Mouse (Mus musculus): ENCODE measurements around the gene Col6a4. TPM values are rescaled to one million over a fixed set of nuclear protein-coding genes. Genes with fewer than 3 reads are reported as not detected.

The Col6a4 gene
- polyA plus RNA-seq, 1 experiment from 2014 or later, result not detected

- ATAC-seq (replicated peaks; ENCODE audit: low FRiP score), result no peak
- Histone ChIP-seq H3K27ac (ENCODE audit: low read depth, low read length) (no peak overlapping the region), H3K4me2 (no peak overlapping the region), H3K27me3 (replicated peaks; ENCODE audit: control insufficient read depth, insufficient read depth, low read length) (no peaks in the 10 kb centered on the region), H3K9me3 (ENCODE audit: control insufficient read depth, low read length) (no peaks in the 10 kb centered on the region), H3K4me3 (ENCODE audit: low read depth, low read length) (no peak overlapping the region), H3K4me1 (replicated peaks; ENCODE audit: control insufficient read depth, insufficient read depth, low read length) (no peaks in the 10 kb centered on the region), H3K36me3 (ENCODE audit: control insufficient read depth, insufficient read depth, low read length) (no peaks in the 10 kb centered on the region), H3K9ac (ENCODE audit: low read depth, low read length) (no peak overlapping the region)
- no peak for DNase-seq (ENCODE audit: low spot score)
- 87% methylated on average over 5 of the region's 5 CpGs for WGBS
Measured at GRCm38 (mm10) chr9:106081528-106081927, 15.1 kb downstream of the Col6a4 start.

- no peaks in the 10 kb centered on the region for H3K4me1 ChIP-seq (replicated peaks; ENCODE audit: control insufficient read depth, insufficient read depth, low read length)
- no peaks in the 10 kb centered on the region for H3K9me3 ChIP-seq (ENCODE audit: control insufficient read depth, low read length)
- no peak overlapping the region for H3K4me3 ChIP-seq (ENCODE audit: low read depth, low read length)
- H3K4me2 ChIP-seq, result no peak overlapping the region
- no peaks in the 10 kb centered on the region for H3K27me3 ChIP-seq (replicated peaks; ENCODE audit: control insufficient read depth, insufficient read depth, low read length)
- H3K9ac ChIP-seq (ENCODE audit: low read depth, low read length), result no peak overlapping the region
- no peak for DNase-seq (ENCODE audit: low spot score)
- WGBS, result 56% methylated on average over 12 of the region's 12 CpGs
- no peaks in the 10 kb centered on the region for H3K36me3 ChIP-seq (ENCODE audit: control insufficient read depth, insufficient read depth, low read length)
- ATAC-seq (replicated peaks; ENCODE audit: low FRiP score), result no peak
- no peak overlapping the region for H3K27ac ChIP-seq (ENCODE audit: low read depth, low read length)
Measured at GRCm38 (mm10) chr9:106080261-106081033, 16.1 kb downstream of the Col6a4 start.

GRCm38 (mm10) chr9:106077953-106078352, 18.6 kb downstream of the Col6a4 start:
- Histone ChIP-seq H3K9ac (ENCODE audit: low read depth, low read length) (no peak overlapping the region), H3K4me2 (no peak overlapping the region), H3K9me3 (ENCODE audit: control insufficient read depth, low read length) (no peaks in the 10 kb centered on the region), H3K27me3 (replicated peaks; ENCODE audit: control insufficient read depth, insufficient read depth, low read length) (no peaks in the 10 kb centered on the region), H3K4me1 (replicated peaks; ENCODE audit: control insufficient read depth, insufficient read depth, low read length) (no peaks in the 10 kb centered on the region), H3K27ac (ENCODE audit: low read depth, low read length) (no peak overlapping the region), H3K36me3 (ENCODE audit: control insufficient read depth, insufficient read depth, low read length) (no peaks in the 10 kb centered on the region), H3K4me3 (ENCODE audit: low read depth, low read length) (no peak overlapping the region)
- 73% methylated on average over 3 of the region's 3 CpGs for WGBS
- ATAC-seq (replicated peaks; ENCODE audit: low FRiP score), result no peak
- DNase-seq (ENCODE audit: low spot score), result no peak

GRCm38 (mm10) chr9:106076234-106076633, 20.3 kb downstream of the Col6a4 start:
- no peak overlapping the region for H3K27ac ChIP-seq (ENCODE audit: low read depth, low read length)
- H3K4me3 ChIP-seq (ENCODE audit: low read depth, low read length), result no peak overlapping the region
- DNase-seq (ENCODE audit: low spot score) (no peak), ATAC-seq (replicated peaks; ENCODE audit: low FRiP score) (no peak)
- no peaks in the 10 kb centered on the region for H3K36me3 ChIP-seq (ENCODE audit: control insufficient read depth, insufficient read depth, low read length)
- no peaks in the 10 kb centered on the region for H3K9me3 ChIP-seq (ENCODE audit: control insufficient read depth, low read length)
- no peaks in the 10 kb centered on the region for H3K4me1 ChIP-seq (replicated peaks; ENCODE audit: control insufficient read depth, insufficient read depth, low read length)
- no peaks in the 10 kb centered on the region for H3K27me3 ChIP-seq (replicated peaks; ENCODE audit: control insufficient read depth, insufficient read depth, low read length)
- no peak overlapping the region for H3K9ac ChIP-seq (ENCODE audit: low read depth, low read length)
- no peak overlapping the region for H3K4me2 ChIP-seq
- WGBS, result 69% methylated on average over 5 of the region's 5 CpGs

GRCm38 (mm10) chr9:106073956-106074355, 22.6 kb downstream of the Col6a4 start:
- no peaks in the 10 kb centered on the region for H3K4me1 ChIP-seq (replicated peaks; ENCODE audit: control insufficient read depth, insufficient read depth, low read length)
- no peaks in the 10 kb centered on the region for H3K36me3 ChIP-seq (ENCODE audit: control insufficient read depth, insufficient read depth, low read length)
- WGBS, result 68% methylated on average over 4 of the region's 4 CpGs
- DNase-seq (ENCODE audit: low spot score) (no peak), ATAC-seq (replicated peaks; ENCODE audit: low FRiP score) (no peak)
- no peak overlapping the region for H3K4me2 ChIP-seq
- no peak overlapping the region for H3K4me3 ChIP-seq (ENCODE audit: low read depth, low read length)
- H3K27me3 ChIP-seq (replicated peaks; ENCODE audit: control insufficient read depth, insufficient read depth, low read length), result no peaks in the 10 kb centered on the region
- H3K27ac ChIP-seq (ENCODE audit: low read depth, low read length), result no peak overlapping the region
- H3K9me3 ChIP-seq (ENCODE audit: control insufficient read depth, low read length), result no peaks in the 10 kb centered on the region; the same call in 1 of the 2 replicates
- H3K9ac ChIP-seq (ENCODE audit: low read depth, low read length), result no peak overlapping the region

GRCm38 (mm10) chr9:106071651-106072050, 24.9 kb downstream of the Col6a4 start:
- Histone ChIP-seq H3K4me2 (no peak overlapping the region), H3K36me3 (ENCODE audit: control insufficient read depth, insufficient read depth, low read length) (no peaks in the 10 kb centered on the region), H3K4me3 (ENCODE audit: low read depth, low read length) (no peak overlapping the region), H3K27ac (ENCODE audit: low read depth, low read length) (no peak overlapping the region), H3K27me3 (replicated peaks; ENCODE audit: control insufficient read depth, insufficient read depth, low read length) (no peaks in the 10 kb centered on the region), H3K4me1 (replicated peaks; ENCODE audit: control insufficient read depth, insufficient read depth, low read length) (no peaks in the 10 kb centered on the region), H3K9ac (ENCODE audit: low read depth, low read length) (no peak overlapping the region), H3K9me3 (ENCODE audit: control insufficient read depth, low read length) (no peaks in the 10 kb centered on the region; the same call in 1 of the 2 replicates)
- WGBS, result 64% methylated on average over 6 of the region's 6 CpGs
- no peak for DNase-seq (ENCODE audit: low spot score)
- ATAC-seq (replicated peaks; ENCODE audit: low FRiP score), result no peak

GRCm38 (mm10) chr9:106053446-106053845, 43.1 kb downstream of the Col6a4 start:
- H3K27me3 ChIP-seq (replicated peaks; ENCODE audit: control insufficient read depth, insufficient read depth, low read length), result no peaks in the 10 kb centered on the region
- no peaks in the 10 kb centered on the region for H3K9me3 ChIP-seq (ENCODE audit: control insufficient read depth, low read length)
- ATAC-seq (replicated peaks; ENCODE audit: low FRiP score) (no peak), DNase-seq (ENCODE audit: low spot score) (no peak)
- no peak overlapping the region for H3K4me2 ChIP-seq
- 74% methylated on average over 4 of the region's 4 CpGs for WGBS
- no peaks in the 10 kb centered on the region for H3K36me3 ChIP-seq (ENCODE audit: control insufficient read depth, insufficient read depth, low read length)
- H3K4me1 ChIP-seq (replicated peaks; ENCODE audit: control insufficient read depth, insufficient read depth, low read length), result no peaks in the 10 kb centered on the region
- H3K27ac ChIP-seq (ENCODE audit: low read depth, low read length), result no peak overlapping the region
- no peak overlapping the region for H3K9ac ChIP-seq (ENCODE audit: low read depth, low read length)
- H3K4me3 ChIP-seq (ENCODE audit: low read depth, low read length), result no peak overlapping the region

GRCm38 (mm10) chr9:106043921-106044503, 52.6 kb downstream of the Col6a4 start:
- Histone ChIP-seq H3K36me3 (ENCODE audit: control insufficient read depth, insufficient read depth, low read length) (no peaks in the 10 kb centered on the region), H3K4me3 (ENCODE audit: low read depth, low read length) (no peak overlapping the region), H3K9ac (ENCODE audit: low read depth, low read length) (no peak overlapping the region), H3K4me2 (no peak overlapping the region), H3K9me3 (ENCODE audit: control insufficient read depth, low read length) (no peaks in the 10 kb centered on the region), H3K27me3 (replicated peaks; ENCODE audit: control insufficient read depth, insufficient read depth, low read length) (no peaks in the 10 kb centered on the region), H3K27ac (ENCODE audit: low read depth, low read length) (no peak overlapping the region), H3K4me1 (replicated peaks; ENCODE audit: control insufficient read depth, insufficient read depth, low read length) (no peaks in the 10 kb centered on the region)
- ATAC-seq (replicated peaks; ENCODE audit: low FRiP score) (no peak), DNase-seq (ENCODE audit: low spot score) (no peak)
- 80% methylated on average over 9 of the region's 9 CpGs for WGBS
